Mouse (Mus musculus): Measurements from ENCODE around the gene Snx29. TPM values are rescaled to one million over a fixed set of nuclear protein-coding genes. Genes with fewer than 3 reads are reported as not detected.

Gene Snx29
- polyA plus RNA-seq, 1 experiment: 8.4 TPM

DNA sequence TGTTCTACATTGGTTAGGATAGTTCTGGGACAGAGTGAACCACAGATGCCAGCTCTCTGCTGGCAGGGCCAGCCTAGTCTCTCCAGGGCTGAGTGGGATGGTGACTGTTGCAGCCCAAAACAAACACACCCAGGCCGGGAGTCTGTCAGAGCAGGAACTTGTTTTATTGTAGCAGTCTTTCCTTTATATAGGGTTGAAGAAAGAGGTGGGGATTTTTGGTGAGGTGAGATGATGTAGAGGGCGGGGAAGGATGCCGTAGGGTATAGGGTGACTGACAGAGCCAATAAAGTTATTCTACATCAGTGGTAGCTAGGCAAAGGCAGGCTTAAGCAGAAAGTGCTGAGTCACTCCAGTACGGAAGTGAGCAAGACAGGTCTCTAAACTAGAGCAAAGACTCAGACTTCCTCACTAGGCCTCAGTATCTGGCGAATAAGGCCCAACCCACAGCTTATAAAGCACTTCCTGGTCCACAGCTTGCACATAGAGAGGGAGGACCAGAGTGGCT is 133.5 kb downstream of the Snx29 start:
- TF ChIP-seq CTCF (IDR thresholded peaks at IDR 0.05; ENCODE audit: borderline replicate concordance, insufficient read depth, low read depth, low read length) (no peak), POLR2A (IDR thresholded peaks at IDR 0.05; ENCODE audit: borderline replicate concordance, insufficient read depth, low read length) (no peak)
- no peak overlapping the region for H3K27ac ChIP-seq (ENCODE audit: insufficient read depth, low read length)
- H3K4me1 ChIP-seq (ENCODE audit: control insufficient read depth, insufficient read depth, low read length): peaks cover 9% of the 10 kb centered on the region
- H3K4me3 ChIP-seq (replicated peaks; ENCODE audit: insufficient read depth, low read depth, low read length): no peak overlapping the region
- H3K27me3 ChIP-seq (ENCODE audit: control insufficient read depth, insufficient read depth, low read length): no peaks in the 10 kb centered on the region
- no peak for DNase-seq
- 92% methylated on average over 5 of the region's 5 CpGs for WGBS

DNA sequence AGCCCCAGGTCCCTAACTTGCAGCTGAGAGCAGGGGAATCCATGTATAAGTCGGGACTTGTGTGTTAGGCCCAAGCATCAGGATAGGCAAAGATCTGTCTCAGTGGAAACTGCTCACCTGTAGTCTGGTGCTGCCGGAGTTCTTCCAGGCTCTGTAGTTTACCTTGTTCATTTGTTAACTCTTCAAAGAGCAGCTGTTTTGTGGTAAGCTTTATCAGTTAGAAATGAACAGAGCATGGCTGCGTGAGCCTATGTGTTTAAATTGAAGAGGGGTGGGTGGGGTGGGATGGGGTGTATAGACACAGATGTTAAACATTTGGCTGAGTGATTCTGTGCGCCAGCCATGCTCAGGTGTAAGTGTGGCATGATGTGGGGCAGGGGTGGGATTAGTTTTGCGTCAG is 134.4 kb downstream of the Snx29 start:
- TF ChIP-seq POLR2A (IDR thresholded peaks at IDR 0.05; ENCODE audit: borderline replicate concordance, insufficient read depth, low read length): no peak
- TF ChIP-seq CTCF (IDR thresholded peaks at IDR 0.05; ENCODE audit: borderline replicate concordance, insufficient read depth, low read depth, low read length): no peak
- Histone ChIP-seq H3K4me1 (ENCODE audit: control insufficient read depth, insufficient read depth, low read length) (peaks cover 18% of the 10 kb centered on the region), H3K27me3 (ENCODE audit: control insufficient read depth, insufficient read depth, low read length) (no peaks in the 10 kb centered on the region), H3K4me3 (replicated peaks; ENCODE audit: insufficient read depth, low read depth, low read length) (no peak overlapping the region), H3K27ac (ENCODE audit: insufficient read depth, low read length) (no peak overlapping the region)
- 97% methylated on average over 5 of the region's 5 CpGs for WGBS
- no peak for DNase-seq

DNA sequence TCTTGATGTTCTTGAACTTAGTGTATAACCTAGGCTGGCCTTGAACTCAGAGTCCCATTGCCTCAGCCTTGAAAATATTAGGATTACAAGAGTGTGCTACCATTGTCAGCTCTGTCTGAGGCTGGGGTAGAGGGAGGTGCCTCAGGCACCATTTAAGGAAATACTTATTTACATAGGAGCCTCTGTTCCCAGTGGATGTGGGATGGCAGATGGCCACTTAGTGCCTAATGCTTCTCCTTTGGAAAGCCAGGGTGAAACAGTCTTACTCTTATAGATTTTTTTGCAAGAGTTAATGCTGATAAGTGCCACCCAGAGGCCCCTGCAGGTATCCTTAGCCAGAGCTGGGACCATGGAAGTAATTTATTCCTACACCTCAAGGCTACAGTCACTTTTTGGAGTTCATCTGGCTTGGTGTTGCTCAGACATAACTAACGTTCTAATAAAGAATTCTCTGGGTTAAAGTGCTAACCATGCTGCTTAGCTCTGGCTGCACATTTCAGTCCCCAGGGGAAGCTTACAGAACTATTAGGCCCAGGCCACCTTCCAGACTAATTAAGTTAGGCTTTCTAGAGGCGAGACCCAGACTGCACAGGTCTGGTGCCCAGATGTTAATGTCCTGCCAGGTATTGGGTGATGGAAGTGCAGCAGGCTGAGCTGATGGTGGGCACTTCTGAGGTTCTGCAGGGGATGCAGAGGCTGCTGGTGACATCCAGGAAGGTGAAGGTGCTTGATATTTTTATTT is 135.1 kb downstream of the Snx29 start:
- Histone ChIP-seq H3K4me3 (replicated peaks; ENCODE audit: insufficient read depth, low read depth, low read length) (no peak overlapping the region), H3K27me3 (ENCODE audit: control insufficient read depth, insufficient read depth, low read length) (no peaks in the 10 kb centered on the region), H3K27ac (ENCODE audit: insufficient read depth, low read length) (no peak overlapping the region), H3K4me1 (ENCODE audit: control insufficient read depth, insufficient read depth, low read length) (peaks cover 18% of the 10 kb centered on the region)
- 55% methylated on average over 2 of the region's 2 CpGs for WGBS
- TF ChIP-seq POLR2A (IDR thresholded peaks at IDR 0.05; ENCODE audit: borderline replicate concordance, insufficient read depth, low read length): no peak
- TF ChIP-seq CTCF (IDR thresholded peaks at IDR 0.05; ENCODE audit: borderline replicate concordance, insufficient read depth, low read depth, low read length): no peak
- DNase-seq: no peak

DNA sequence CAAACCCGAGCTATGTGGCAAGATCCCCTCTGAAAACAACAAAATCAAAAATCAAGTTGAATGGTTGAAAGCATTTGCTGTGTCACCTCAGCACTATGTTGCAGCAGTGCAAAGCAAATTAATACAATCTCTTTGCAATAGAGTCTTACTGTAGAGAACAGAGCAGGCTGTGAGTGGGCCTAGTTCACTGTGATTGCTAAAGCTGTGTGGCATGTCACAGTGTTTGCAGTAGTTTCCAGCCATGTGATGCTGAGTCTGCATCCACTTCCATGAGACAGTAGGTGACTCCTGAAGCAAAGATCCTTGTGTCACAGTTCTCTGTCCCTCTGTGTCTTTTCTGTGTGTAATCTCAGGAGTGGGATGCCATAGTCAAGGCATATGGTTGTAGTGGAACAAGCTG is 137.5 kb downstream of the Snx29 start:
- TF ChIP-seq POLR2A (IDR thresholded peaks at IDR 0.05; ENCODE audit: borderline replicate concordance, insufficient read depth, low read length): no peak
- TF ChIP-seq CTCF (IDR thresholded peaks at IDR 0.05; ENCODE audit: borderline replicate concordance, insufficient read depth, low read depth, low read length): no peak
- DNase-seq: no peak
- Histone ChIP-seq H3K27me3 (ENCODE audit: control insufficient read depth, insufficient read depth, low read length) (no peaks in the 10 kb centered on the region), H3K4me3 (replicated peaks; ENCODE audit: insufficient read depth, low read depth, low read length) (no peak overlapping the region), H3K4me1 (ENCODE audit: control insufficient read depth, insufficient read depth, low read length) (peaks cover 18% of the 10 kb centered on the region), H3K27ac (ENCODE audit: insufficient read depth, low read length) (no peak overlapping the region)
- WGBS: 98% methylated on average over 1 of the region's 1 CpGs

DNA sequence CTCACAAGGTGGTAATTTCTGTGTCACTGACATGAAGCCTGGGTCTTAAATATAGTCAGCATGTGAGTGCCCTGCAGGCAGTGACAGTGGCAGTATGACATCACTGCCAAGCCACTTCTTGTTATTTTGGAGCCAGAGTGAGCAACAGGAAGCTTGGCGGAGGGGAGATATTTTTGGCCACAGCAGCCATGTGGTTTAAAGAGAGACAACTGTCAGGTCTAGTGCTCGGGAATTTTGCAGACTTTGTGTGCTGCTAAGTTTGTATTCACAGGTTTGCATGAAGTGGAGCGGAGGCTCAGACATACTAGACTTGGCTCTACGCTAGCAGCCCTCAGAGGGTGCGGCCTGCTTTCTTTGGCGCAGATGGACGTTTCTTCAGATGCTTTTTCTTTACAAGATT is 138.9 kb downstream of the Snx29 start:
- no peak overlapping the region for H3K4me3 ChIP-seq (replicated peaks; ENCODE audit: insufficient read depth, low read depth, low read length)
- H3K27me3 ChIP-seq (ENCODE audit: control insufficient read depth, insufficient read depth, low read length): no peaks in the 10 kb centered on the region
- WGBS: 21% methylated on average over 7 of the region's 7 CpGs
- TF ChIP-seq CTCF (IDR thresholded peaks at IDR 0.05; ENCODE audit: borderline replicate concordance, insufficient read depth, low read depth, low read length) (no peak), POLR2A (IDR thresholded peaks at IDR 0.05; ENCODE audit: borderline replicate concordance, insufficient read depth, low read length) (no peak)
- H3K27ac ChIP-seq (ENCODE audit: insufficient read depth, low read length): peak overlapping the region; percentile 25; the same call in 1 of the 2 replicates
- peak; percentile 61 to 80 for DNase-seq
- H3K4me1 ChIP-seq (ENCODE audit: control insufficient read depth, insufficient read depth, low read length): peaks cover 18% of the 10 kb centered on the region

DNA sequence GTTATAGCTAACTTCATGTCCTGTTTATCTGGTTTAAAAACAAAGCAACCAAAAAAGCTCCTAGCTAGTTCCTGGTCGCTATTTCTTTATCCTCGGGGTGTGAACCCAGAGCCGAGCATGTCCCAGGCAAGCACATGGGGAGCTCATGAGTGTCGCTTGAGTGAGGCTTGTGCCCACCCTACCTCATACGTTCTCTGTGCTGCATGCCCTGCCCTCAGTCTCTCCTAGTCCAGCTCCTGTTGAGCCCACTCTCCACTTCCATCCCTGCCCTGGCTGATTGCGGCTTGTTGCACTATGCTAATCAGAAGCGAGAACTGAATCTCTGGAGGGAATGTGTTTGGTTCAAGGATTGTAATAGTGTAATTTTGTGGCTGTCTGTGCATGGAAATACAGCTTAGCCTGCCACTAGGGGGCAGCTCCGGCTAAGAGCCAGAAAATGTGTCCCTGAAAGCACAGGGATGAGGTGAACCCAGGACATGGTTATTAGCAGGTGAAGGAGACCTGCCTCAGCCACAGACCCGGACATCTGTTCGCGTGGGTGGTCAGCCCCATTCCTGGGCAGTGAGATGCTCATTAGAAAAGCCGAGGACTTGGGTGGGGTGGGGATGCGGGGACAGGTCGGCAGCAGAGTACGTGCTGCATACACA is 145.9 kb downstream of the Snx29 start:
- 37% methylated on average over 15 of the region's 15 CpGs for WGBS
- DNase-seq: peak; percentile 78 to 84
- no peaks in the 10 kb centered on the region for H3K27me3 ChIP-seq (ENCODE audit: control insufficient read depth, insufficient read depth, low read length)
- no peak for TF ChIP-seq POLR2A (IDR thresholded peaks at IDR 0.05; ENCODE audit: borderline replicate concordance, insufficient read depth, low read length)
- TF ChIP-seq CTCF (IDR thresholded peaks at IDR 0.05; ENCODE audit: borderline replicate concordance, insufficient read depth, low read depth, low read length): peak; percentile 90
- H3K27ac ChIP-seq (ENCODE audit: insufficient read depth, low read length): no peak overlapping the region
- H3K4me3 ChIP-seq (replicated peaks; ENCODE audit: insufficient read depth, low read depth, low read length): no peak overlapping the region
- peaks cover 38% of the 10 kb centered on the region for H3K4me1 ChIP-seq (ENCODE audit: control insufficient read depth, insufficient read depth, low read length)

DNA sequence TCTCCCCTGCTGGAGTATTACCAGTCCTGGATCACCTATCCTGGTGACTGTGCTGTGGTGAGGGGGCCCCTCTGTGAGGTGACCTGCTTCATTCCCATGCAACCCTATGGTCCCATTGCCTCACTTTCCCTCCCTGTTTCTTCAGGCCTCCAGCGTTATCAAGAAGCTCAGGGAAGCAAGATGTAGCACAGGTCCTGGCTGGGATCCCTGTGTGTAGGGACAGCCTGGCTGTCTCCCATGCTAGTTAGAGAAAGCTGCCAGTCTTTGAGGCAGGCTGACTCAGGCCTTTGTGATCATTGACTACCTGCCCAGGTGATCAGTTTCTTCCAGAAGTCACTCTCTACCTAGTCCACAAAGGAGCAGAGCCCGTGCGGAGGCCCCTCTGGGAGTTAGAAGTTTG is 146.8 kb downstream of the Snx29 start:
- Histone ChIP-seq H3K27me3 (ENCODE audit: control insufficient read depth, insufficient read depth, low read length) (no peaks in the 10 kb centered on the region), H3K4me1 (ENCODE audit: control insufficient read depth, insufficient read depth, low read length) (peaks cover 42% of the 10 kb centered on the region), H3K4me3 (replicated peaks; ENCODE audit: insufficient read depth, low read depth, low read length) (no peak overlapping the region), H3K27ac (ENCODE audit: insufficient read depth, low read length) (no peak overlapping the region)
- DNase-seq: peak; percentile 29 to 36
- 60% methylated on average over 3 of the region's 3 CpGs for WGBS
- TF ChIP-seq CTCF (IDR thresholded peaks at IDR 0.05; ENCODE audit: borderline replicate concordance, insufficient read depth, low read depth, low read length): no peak
- no peak for TF ChIP-seq POLR2A (IDR thresholded peaks at IDR 0.05; ENCODE audit: borderline replicate concordance, insufficient read depth, low read length)

DNA sequence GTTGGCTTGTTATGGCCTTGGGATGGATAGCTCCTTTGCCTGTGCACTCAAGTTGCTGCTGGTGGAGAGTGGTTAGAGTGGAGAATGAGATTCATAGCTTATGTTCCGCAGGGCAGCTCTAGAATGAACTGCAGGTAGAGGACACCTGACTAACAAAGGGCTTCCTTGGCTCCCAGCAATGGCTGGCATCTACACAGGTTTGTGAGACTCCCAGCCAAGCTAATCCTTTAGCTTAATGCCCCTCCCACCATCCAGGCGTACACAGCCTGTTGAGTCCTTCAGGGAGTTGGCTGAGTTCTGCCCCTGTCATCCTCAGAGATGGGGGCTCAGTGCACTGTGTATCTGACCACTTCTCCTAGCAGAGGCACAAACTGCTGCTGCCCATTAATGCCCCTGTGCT is 148.5 kb downstream of the Snx29 start:
- Histone ChIP-seq H3K4me3 (replicated peaks; ENCODE audit: insufficient read depth, low read depth, low read length) (no peak overlapping the region), H3K4me1 (ENCODE audit: control insufficient read depth, insufficient read depth, low read length) (peaks cover 43% of the 10 kb centered on the region), H3K27ac (ENCODE audit: insufficient read depth, low read length) (no peak overlapping the region), H3K27me3 (ENCODE audit: control insufficient read depth, insufficient read depth, low read length) (no peaks in the 10 kb centered on the region)
- peak in 1 of 2 experiments; percentile 45 for DNase-seq
- 73% methylated on average over 2 of the region's 2 CpGs for WGBS
- TF ChIP-seq CTCF (IDR thresholded peaks at IDR 0.05; ENCODE audit: borderline replicate concordance, insufficient read depth, low read depth, low read length) (no peak), POLR2A (IDR thresholded peaks at IDR 0.05; ENCODE audit: borderline replicate concordance, insufficient read depth, low read length) (no peak)
